Mouse (Mus musculus): Measurements from ENCODE around the gene Lix1. TPM values are rescaled to one million over a fixed set of nuclear protein-coding genes. Genes with fewer than 3 reads are reported as not detected.
"Not testable (repeated sequence)": the region's sequence is repeated elsewhere in the genome, so short reads cannot be mapped to it uniquely, and the experiment has no call there.

Lix1 gene
- polyA plus RNA-seq, 1 experiment: 1.6 TPM

DNA sequence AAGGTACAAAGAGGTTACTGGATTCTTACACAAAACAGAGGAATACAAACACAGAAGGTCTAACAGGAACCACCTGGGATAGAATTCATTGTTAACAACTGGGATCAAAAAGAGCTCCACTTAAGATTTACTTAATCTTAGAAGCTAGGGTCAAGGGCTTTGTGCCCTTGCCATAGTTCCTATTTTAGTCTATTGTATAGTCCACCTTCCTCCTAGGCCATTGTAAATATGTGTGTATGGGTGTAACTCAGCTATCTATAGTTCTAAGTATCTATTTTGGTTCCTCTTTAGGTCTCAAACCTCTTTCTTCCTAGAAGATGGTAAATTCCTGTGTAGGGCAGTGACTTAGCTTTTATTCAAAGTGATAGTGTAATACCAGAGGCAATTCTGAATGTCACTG is 93.8 kb downstream of the Lix1 start:
- not testable (repeated sequence) for DNase-seq (ENCODE audit: low spot score)

GRCm38 (mm10) chr17:17496730-17497129 is 94.3 kb downstream of the Lix1 start:
- DNase-seq (ENCODE audit: low spot score): no peak

DNA sequence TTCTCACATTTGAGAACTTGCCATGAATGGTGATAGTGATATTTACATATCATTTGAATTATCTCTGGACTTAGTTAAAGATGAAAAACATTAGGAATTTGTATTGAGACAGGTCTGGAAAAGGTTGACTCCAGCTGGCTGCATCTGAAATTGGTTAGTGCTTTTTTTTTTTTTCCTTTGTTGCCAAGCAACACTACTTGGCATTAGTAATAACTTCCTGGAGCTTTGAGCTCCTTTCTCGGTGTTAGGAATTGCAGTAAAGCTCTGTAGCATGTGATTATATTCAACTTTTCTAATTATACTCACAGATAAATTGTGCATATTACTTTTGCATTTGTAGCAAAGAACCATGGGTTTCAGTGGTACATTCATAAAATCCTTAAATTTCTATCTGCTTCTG is 96.4 kb downstream of the Lix1 start:
- no peak for DNase-seq (ENCODE audit: low spot score)

GRCm38 (mm10) chr17:17499278-17499677 is 96.8 kb downstream of the Lix1 start:
- no peak for DNase-seq (ENCODE audit: low spot score)

DNA sequence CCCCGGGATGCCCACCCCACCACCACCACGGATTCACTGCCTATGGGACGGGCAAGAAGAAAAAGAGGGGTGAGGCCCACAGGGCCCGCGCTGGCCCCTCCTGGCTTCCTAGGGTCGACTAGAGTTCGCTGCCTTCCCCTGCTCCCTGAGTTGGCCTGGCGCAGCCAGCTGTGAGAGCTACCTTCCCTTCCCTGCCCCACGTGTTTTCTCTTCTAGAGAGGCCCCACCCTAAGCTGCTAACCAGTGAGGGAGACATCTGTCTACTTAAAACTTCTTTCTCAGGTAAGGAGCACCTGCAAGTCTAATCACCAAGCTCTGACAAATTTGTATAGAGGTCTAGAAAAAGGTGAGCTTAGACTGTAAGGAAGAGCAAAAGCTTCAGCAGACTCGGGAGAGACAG is 104.2 kb downstream of the Lix1 start:
- no peak for DNase-seq (ENCODE audit: low spot score)

Other genes starting within 250 kb of the Lix1 start
- 25.1 and 32.0 TPM in 2 replicates for gene Riok2, start 28.4 kb upstream of the Lix1 start, polyA plus RNA-seq (2012; rRNA removed)
- gene Lnpep, start 222.4 kb downstream of the Lix1 start, polyA plus RNA-seq (2012; rRNA removed): 21.2 and 24.0 TPM in 2 replicates

All from urinary bladder, adult 2 months (tissue).